Mouse (Mus musculus): Measurements from ENCODE around the gene Apod.
"Not testable (repeated sequence)": the region's sequence is repeated elsewhere in the genome, so short reads cannot be mapped to it uniquely, and the experiment has no call there.

Apod gene

GRCm38 (mm10) chr16:31314497-31315233, at the start of gene Apod:
Gene Apod, minus strand, starts transcription at chr16:31314808.
- DNase-seq (ENCODE audit: low spot score), result no peak

GRCm38 (mm10) chr16:31363685-31364436, 49.3 kb upstream of the Apod start:
- no peak for DNase-seq (ENCODE audit: low spot score)

- DNase-seq (ENCODE audit: low spot score), result no peak
Observed at GRCm38 (mm10) chr16:31359542-31359941, 44.9 kb upstream of the Apod start.

- DNase-seq (ENCODE audit: low spot score), result no peak
Observed at GRCm38 (mm10) chr16:31358991-31359390, 44.4 kb upstream of the Apod start.

DNA sequence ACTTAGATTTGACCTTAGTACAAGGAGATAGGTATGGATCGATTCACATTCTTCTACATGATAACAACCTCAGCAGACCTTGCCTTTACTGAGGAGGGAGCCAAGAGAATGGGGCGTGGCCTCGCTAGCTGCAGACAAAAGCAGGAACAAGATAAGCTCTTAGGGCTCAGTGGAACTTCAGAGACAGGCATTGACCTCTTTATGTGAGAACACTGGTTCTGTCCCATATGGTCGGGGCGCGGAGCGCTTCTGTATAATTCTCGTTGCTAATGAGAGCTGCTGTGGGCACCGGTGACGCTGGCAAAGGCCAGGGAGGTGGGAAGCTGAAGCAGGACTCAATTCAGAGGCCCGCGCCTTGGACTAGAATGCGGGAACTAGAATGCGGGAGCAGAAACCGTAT, 44.0 kb upstream of the Apod start:
- no peak for DNase-seq (ENCODE audit: low spot score)

- DNase-seq (ENCODE audit: low spot score), result no peak
Observed at GRCm38 (mm10) chr16:31355882-31356281, 41.3 kb upstream of the Apod start.

DNA sequence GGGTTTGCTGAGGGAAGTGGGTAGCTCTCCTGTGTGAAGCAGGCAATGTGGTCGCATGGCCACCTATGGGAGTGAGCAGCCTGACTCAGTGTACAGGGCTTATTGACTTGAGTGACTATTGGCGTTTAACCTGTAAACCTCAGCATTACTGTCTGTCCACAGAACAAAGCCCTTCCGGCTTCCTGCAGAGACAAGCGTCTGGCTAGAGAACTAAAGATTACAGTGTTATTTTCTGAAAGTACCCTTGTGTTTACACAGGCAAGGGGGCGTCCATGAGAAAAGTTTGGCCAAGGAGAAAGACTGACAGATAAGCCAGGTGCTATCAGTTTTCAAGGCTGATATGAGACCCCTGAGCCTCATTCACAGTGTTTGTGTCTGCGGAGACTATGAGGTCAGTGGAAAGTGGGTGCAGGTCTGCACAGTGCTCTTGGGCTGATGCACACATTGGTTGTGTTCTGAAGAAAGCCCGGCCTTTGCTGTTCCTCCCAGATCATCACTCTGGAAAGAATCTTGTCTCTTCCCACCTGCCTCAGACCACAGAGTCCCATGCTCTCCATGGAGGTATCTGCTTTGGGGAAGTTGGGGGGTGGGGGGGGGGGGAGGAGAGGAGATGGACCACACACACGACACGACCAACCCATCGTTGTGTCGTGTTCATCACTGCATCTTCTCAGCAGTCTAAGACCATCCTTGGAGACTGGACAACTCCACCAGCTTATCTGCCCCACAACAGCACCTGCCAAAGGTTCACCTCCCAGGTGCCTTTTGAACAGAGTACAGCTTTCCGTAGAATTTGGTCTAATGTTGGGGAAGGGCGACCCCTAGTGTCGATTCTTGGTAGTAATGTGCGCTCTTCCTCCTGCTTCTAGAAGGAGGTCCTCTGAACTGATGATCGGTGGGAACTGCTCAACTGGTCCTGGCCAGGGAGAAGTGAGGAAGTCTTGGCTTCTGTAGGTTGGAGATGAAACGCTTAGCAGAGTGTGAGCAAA, 40.0 kb upstream of the Apod start:
- peak; percentile 66 for DNase-seq (ENCODE audit: low spot score)

- DNase-seq (ENCODE audit: low spot score), result no peak
Observed at GRCm38 (mm10) chr16:31352996-31353395, 38.4 kb upstream of the Apod start.

DNA sequence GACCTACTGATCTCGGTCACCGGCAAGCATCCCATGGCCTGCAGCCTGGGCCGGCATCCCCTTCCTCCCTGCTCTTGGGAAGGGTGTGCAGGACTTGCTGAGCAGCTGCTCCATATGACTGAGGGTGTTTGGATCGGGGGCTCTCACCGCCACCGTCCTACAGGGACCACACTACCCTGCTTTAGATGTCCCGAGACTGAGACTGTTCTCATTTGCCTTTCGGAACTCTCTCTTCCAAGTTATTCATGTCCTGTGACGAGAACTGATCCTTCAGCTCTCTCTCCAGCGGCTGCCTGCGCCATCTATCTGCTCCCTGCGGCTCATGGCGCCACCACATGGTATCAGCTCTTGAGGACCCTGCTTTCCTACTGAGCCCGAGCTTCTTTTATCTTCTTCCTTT, 33.0 kb upstream of the Apod start:
- peak; percentile 42 for DNase-seq (ENCODE audit: low spot score)

DNA sequence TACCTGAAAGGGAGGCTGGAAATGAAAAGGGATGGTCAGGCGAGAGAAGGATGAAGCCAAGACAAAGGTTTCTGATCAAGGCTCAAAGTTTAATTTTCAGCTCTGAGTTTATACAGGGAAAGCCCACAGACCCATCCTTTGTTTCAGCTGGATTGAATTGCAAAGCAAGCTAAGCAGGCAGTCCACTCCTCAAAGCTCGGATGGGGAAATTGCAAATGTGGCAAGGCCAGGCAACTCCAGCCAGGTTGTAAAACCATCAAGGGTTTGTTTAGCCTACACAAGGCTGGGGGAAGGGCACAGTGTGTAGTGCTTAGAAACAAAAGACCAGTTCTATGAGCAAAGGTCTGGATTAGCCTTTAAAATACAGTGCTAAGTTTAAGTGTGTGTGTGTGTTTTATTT, 28.4 kb upstream of the Apod start:
- DNase-seq (ENCODE audit: low spot score), result no peak

DNA sequence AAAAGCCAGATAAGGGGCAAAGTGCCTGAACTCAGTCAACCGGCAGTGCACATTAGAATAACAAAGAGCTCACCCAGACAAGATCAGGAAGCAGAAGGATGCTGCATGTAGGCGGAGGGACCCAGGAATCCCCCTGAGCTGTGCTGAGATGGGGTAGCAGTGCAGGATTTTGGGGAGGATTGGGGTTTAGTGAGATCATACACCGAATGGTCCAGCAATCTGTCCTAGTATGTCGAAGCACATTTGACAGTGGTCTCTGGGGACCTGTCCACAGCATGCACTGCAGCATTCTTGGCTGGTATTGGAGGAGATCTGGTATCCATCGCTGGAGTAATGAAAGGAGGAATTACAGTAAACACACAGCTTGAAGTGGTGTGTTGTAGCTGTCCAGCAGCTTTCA, 27.9 kb upstream of the Apod start:
- no peak for DNase-seq (ENCODE audit: low spot score)

GRCm38 (mm10) chr16:31339332-31339731, 24.7 kb upstream of the Apod start:
- no peak for DNase-seq (ENCODE audit: low spot score)

DNA sequence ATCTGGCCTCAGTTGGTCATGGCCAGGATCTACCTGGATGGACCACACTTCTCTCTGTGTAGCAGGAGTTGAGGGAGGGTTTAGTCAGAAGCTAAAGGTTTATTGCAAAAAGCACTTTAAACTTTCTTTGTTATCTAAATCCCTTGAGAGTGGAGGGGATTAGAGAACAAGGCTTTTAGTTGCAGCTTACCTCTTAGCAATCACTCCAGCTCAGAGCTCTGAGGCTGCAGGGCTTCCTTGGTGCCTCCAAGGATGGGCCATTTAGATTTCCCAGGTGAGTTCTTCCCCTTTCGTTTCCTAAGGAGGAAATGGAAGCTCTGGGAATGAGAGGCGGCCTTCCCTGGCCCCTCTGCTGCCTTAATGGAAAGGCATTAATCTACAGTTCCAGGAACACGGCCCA, 23.3 kb upstream of the Apod start:
- DNase-seq (ENCODE audit: low spot score), result no peak

- DNase-seq (ENCODE audit: low spot score), result no peak
Observed at GRCm38 (mm10) chr16:31334796-31335195, 20.2 kb upstream of the Apod start.

DNA sequence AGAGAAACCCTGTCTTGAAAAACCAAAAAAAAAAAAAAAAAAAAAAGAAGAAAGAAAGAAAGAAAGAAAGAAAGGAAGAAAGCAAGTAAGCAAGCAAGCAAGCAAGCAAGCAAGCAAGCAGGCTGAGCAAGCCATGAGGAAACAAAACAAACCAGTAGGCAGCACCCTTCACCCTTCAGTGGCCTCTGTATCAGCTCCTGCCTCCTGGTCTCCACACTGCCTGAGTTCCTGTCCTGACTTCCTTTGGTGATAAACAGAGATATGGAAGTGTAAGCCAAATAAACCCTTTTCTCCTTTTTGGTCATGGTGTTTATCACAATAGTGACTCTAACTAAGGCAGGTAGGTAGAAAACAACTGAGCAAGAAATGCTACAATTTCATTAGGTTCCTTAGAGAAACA, 18.0 kb upstream of the Apod start:
- no peak for DNase-seq (ENCODE audit: low spot score)

DNA sequence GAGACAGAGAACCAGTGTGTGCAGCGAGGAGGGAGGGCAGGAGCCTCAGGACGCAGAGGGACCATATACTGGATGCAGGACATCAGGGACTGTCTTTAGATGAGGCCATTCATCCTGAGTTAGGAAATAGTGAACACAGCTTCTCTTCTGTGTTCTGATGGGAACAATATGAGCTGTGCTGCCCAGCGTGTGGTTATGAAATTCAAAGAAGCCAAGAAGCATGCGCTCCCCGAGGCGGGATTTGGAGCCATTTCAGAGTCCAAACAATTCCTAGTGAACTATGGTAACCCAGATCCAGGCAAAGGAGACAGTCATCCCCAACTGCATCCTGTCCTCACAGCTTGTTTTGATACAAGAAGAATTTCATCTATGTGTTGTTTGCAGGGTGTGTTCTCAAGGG, 16.4 kb upstream of the Apod start:
- not testable (repeated sequence) for DNase-seq (ENCODE audit: low spot score)

- DNase-seq (ENCODE audit: low spot score), result no peak
Observed at GRCm38 (mm10) chr16:31329668-31330067, 15.1 kb upstream of the Apod start.

- DNase-seq (ENCODE audit: low spot score), result no peak
Observed at GRCm38 (mm10) chr16:31327891-31328290, 13.3 kb upstream of the Apod start.

DNA sequence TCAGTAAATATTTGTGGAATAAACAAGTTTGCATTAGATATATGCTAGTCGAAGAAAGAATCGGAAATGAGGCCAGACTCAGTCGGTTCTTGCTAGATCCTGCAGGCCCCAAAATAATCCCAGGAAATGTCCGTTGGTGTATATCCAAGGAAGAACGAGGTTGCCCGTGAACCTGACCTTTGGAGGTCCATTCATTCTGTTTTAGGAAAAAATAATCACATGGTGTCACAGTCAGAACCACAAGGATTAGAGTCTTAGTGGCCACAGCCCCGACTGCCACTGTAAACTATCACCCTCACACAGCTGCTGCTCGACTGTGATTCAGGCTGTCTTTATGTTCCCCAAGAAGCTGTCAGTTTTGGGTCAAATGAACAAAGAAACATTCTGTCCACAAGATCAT, 12.8 kb upstream of the Apod start:
- no peak for DNase-seq (ENCODE audit: low spot score)

DNA sequence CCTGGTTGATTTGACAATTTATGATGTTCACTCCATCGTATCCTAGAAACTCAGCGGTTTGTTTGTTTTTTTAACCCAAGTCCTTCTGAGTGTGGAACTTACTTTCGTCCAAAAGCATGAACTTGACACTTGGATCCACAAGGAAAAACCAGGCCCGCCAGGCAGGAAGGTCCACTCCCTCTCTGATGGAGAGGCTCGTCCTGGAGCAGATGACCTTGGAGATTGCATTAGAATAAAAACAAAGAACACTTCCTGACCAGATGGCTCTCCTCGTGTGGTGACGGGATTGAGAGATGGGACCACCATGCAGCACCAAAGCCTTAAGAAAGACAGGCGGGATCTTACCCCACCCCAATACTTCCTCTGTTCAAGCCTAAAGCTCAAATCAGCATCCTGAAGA, 12.1 kb upstream of the Apod start:
- no peak for DNase-seq (ENCODE audit: low spot score)

GRCm38 (mm10) chr16:31325966-31326365, 11.4 kb upstream of the Apod start:
- DNase-seq (ENCODE audit: low spot score), result no peak

- DNase-seq (ENCODE audit: low spot score), result no peak
Observed at GRCm38 (mm10) chr16:31325120-31325519, 10.5 kb upstream of the Apod start.

All from ovary, postnatal 14 days (tissue).